7 mouse cellular contexts compared by ENCODE assay signal in genomic region chr1:168428255-168428654, GRCm38 (mm10). TPM values are rescaled to one million over a fixed set of nuclear protein-coding genes. Genes with fewer than 3 reads are reported as not detected.
DNase-seq lines count a peak whose midpoint lies in the region; ATAC-seq and TF ChIP-seq lines count a peak whose summit lies in the region.

No protein-coding gene starts in this region.

- peak overlapping the region; percentile 86 for H3K4me3 ChIP-seq in layer of hippocampus, adult 2 months
- peak overlapping the region; percentile 95 for H3K4me3 ChIP-seq in forebrain, embryonic 13.5 days
- H3K4me3 ChIP-seq in intestine, postnatal 0 days (ENCODE audit: low read depth, low read length), result 0 out of 2 replicates have a peak overlapping the region, but pooled peaks have one; percentile 14
- H3K4me3 ChIP-seq in neural tube, embryonic 15.5 days (replicated peaks), result peak overlapping the region; percentile 76

- no peaks in the 10 kb centered on the region for H3K9me3 ChIP-seq in forebrain, embryonic 13.5 days (replicated peaks)
- H3K9me3 ChIP-seq in intestine, postnatal 0 days (ENCODE audit: control insufficient read depth), result no peaks in the 10 kb centered on the region
- no peaks in the 10 kb centered on the region for H3K9me3 ChIP-seq in neural tube, embryonic 15.5 days (replicated peaks)

- no peaks in the 10 kb centered on the region for H3K36me3 ChIP-seq in forebrain, embryonic 13.5 days (ENCODE audit: poor library complexity, severe bottlenecking)
- no peaks in the 10 kb centered on the region for H3K36me3 ChIP-seq in intestine, postnatal 0 days (ENCODE audit: control insufficient read depth, insufficient read depth)
- no peaks in the 10 kb centered on the region for H3K36me3 ChIP-seq in neural tube, embryonic 15.5 days

- peak overlapping the region; percentile 69 for H3K9ac ChIP-seq in forebrain, embryonic 13.5 days
- no peak overlapping the region for H3K9ac ChIP-seq in intestine, postnatal 0 days (ENCODE audit: low read depth, low read length)
- H3K9ac ChIP-seq in neural tube, embryonic 15.5 days (replicated peaks), result 0 out of 2 replicates have a peak overlapping the region, but pooled peaks have one; percentile 31

- H3K27ac ChIP-seq in layer of hippocampus, adult 2 months, result peak overlapping the region; percentile 98
- H3K27ac ChIP-seq in forebrain, embryonic 13.5 days, result peak overlapping the region; percentile 86
- H3K27ac ChIP-seq in intestine, postnatal 0 days (ENCODE audit: low read depth, low read length), result no peak overlapping the region
- H3K27ac ChIP-seq in neural tube, embryonic 15.5 days (replicated peaks), result peak overlapping the region; percentile 45; the same call in 1 of the 2 replicates

- H3K27me3 ChIP-seq in forebrain, embryonic 13.5 days, result no peaks in the 10 kb centered on the region
- no peaks in the 10 kb centered on the region for H3K27me3 ChIP-seq in intestine, postnatal 0 days (replicated peaks; ENCODE audit: control insufficient read depth, insufficient read depth, low read length)
- H3K27me3 ChIP-seq in neural tube, embryonic 15.5 days (replicated peaks), result no peaks in the 10 kb centered on the region

- H3K4me2 ChIP-seq in forebrain, embryonic 13.5 days, result peak overlapping the region; percentile 80
- H3K4me2 ChIP-seq in intestine, postnatal 0 days (replicated peaks; ENCODE audit: low read depth), result peak overlapping the region; percentile 83
- peak overlapping the region; percentile 61 for H3K4me2 ChIP-seq in neural tube, embryonic 15.5 days

- ATAC-seq in forebrain, embryonic 13.5 days, result no peak
- no peak for ATAC-seq in intestine, postnatal 0 days
- ATAC-seq in neural tube, embryonic 15.5 days (ENCODE audit: low FRiP score), result no peak

- 5% methylated on average over 6 of the region's 6 CpGs for WGBS in forebrain, embryonic 13.5 days
- 61% methylated on average over 6 of the region's 6 CpGs for WGBS in intestine, postnatal 0 days
- 13% methylated on average over 6 of the region's 6 CpGs for WGBS in neural tube, embryonic 15.5 days

- no peak for TF ChIP-seq CTCF in layer of hippocampus, adult 2 months (conservative IDR thresholded peaks at IDR 0.05)
- no peak for TF ChIP-seq CTCF in intestine, postnatal 0 days (IDR thresholded peaks at IDR 0.05; ENCODE audit: low read depth)

- peaks cover 49% of the 10 kb centered on the region for H3K4me1 ChIP-seq in forebrain, embryonic 13.5 days
- H3K4me1 ChIP-seq in intestine, postnatal 0 days (replicated peaks; ENCODE audit: control insufficient read depth, insufficient read depth, low read length), result no peaks in the 10 kb centered on the region; the same call in 1 of the 2 replicates
- peaks cover 43% of the 10 kb centered on the region for H3K4me1 ChIP-seq in neural tube, embryonic 15.5 days

- no peak for DNase-seq in layer of hippocampus, adult 2 months (ENCODE audit: low spot score in 2 of 2)
- no peak for DNase-seq in layer of hippocampus, adult 9-10 months (ENCODE audit: low spot score)
- no peak for DNase-seq in left cerebral cortex, adult 8-10 months (ENCODE audit: low spot score in 2 of 2)
- no peak for DNase-seq in right cerebral cortex, adult 2 months (ENCODE audit: low spot score in 2 of 2)

RNA-seq across cellular contexts. Expression of gene Pbx1, which starts 3.8 kb away (rescaled TPM):
- total RNA-seq in layer of hippocampus, adult 2 months (2021), result 100 to 1,000 TPM; 120 to 123 TPM
- polyA plus RNA-seq in forebrain, embryonic 13.5 days (2015; fragmentation: Nextera tagmentation; extraction: Ambion mirVana), result 72.2 and 78.9 TPM in 2 replicates
- polyA plus RNA-seq in intestine, postnatal 0 days (2015; fragmentation: Nextera tagmentation; extraction: Ambion mirVana), result 9.8 and 11.4 TPM in 2 replicates
- polyA plus RNA-seq in neural tube, embryonic 15.5 days (2015; fragmentation: Nextera tagmentation; extraction: Ambion mirVana), result 28.8 and 31.4 TPM in 2 replicates
- 100 to 1,000 TPM; 136 to 166 (median 145) TPM for total RNA-seq in left cerebral cortex, adult 8-10 months (2022)

Comparison
In these comparisons a context has a peak if more than half of its experiments do, and no peak if none do; other contexts are left out.
1. H3K4me3 ChIP-seq: peak in every context shown above with its lines; median percentile 95 in forebrain, embryonic 13.5 days; 86 in layer of hippocampus, adult 2 months; 76 in neural tube, embryonic 15.5 days; 14 in intestine, postnatal 0 days.